Mouse (Mus musculus) kidney, adult 2 months (tissue): ENCODE results near the gene Rpgr.

Source experiments
- CTCF ChIP-seq: fragments of 200-500 bp; conservative IDR thresholded peaks from 2 replicates; pipeline ENCODE4 v1.5.1; 2011; ENCODE audit warnings: low read depth, mild to moderate bottlenecking, control low read depth, low read length, moderate library complexity, mixed read lengths; ENCODE audit not compliant: insufficient read depth, insufficient read length
- POLR2A ChIP-seq: fragments of 200-500 bp; IDR thresholded peaks from one replicate; pipeline ENCODE4 v1.6.1; 2011; ENCODE audit warnings: low read depth, low read length, control low read depth

DNA sequence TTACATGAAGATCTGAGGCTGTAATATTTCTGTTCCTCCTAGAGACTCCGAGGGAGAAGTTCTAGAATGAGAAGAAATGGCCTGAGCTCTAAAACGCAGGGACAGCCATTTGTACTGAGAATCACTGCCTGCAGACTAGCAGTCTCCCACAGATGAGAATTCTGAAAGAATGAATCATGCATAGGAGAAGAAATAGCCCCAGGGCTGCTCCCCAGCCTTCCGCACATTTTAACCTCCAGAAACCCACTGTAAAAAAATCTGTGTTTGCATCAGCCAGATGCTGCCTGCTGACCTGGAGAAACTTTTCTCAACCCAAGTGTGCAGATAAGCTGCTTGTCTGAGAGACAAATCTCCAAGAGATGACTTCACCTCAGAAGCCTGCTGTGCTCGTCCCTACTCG, 111.2 kb downstream of the Rpgr start:
- TF ChIP-seq CTCF (no peak), POLR2A (no peak)
